Mouse (Mus musculus): Measurements from ENCODE around the gene Tbx1. TPM values are rescaled to one million over a fixed set of nuclear protein-coding genes. Genes with fewer than 3 reads are reported as not detected.

The Tbx1 gene
- polyA plus RNA-seq, 1 experiment from 2014 or later = not detected

DNA sequence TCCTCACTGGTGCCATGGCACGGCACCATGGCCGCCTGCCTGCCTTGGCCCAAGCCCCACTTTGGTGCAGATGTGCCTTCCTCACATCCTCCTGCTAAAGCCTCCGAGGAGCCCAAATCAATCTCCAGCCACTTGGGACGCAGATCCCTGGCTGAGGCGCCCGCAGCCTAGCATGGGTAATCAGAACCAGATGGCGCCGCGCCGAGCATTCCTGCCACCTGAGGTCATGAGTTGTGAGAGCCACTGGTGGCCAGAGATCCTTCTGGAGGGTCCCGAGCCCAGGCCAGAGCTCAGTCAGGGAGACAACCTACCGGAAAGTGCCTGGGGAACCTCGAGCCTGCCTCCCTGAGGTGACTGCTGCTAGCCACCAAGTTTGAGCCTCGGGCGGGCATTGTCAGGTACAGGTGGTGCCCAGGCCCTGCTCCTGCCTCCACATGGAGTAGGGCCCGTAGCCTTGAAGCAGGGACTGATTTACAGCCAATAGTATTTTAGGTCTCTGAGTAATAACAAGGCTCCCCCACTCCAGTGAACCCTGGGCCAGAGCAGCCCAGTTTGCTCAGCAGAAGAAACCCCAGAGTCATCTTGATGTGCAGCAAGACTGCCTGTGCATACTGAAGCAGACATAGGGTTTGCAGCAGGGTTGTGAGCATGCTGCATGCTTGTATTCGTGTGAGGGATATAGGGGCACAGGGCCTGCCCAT lies 35.1 kb downstream of the Tbx1 start:
- Histone ChIP-seq H3K27me3 (ENCODE audit: insufficient read depth, low read length) (no peaks in the 10 kb centered on the region), H3K4me1 (ENCODE audit: insufficient read depth) (no peaks in the 10 kb centered on the region), H3K4me2 (ENCODE audit: low read depth, low read length) (no peak overlapping the region), H3K9me3 (ENCODE audit: low read length) (no peaks in the 10 kb centered on the region), H3K9ac (replicated peaks) (no peak overlapping the region), H3K27ac (ENCODE audit: low read depth) (no peak overlapping the region), H3K4me3 (ENCODE audit: low read depth, low read length) (no peak overlapping the region), H3K36me3 (replicated peaks; ENCODE audit: insufficient read depth, low read length) (no peaks in the 10 kb centered on the region)
- ATAC-seq = no peak
- TF ChIP-seq EP300 (IDR thresholded peaks at IDR 0.05; ENCODE audit: low read depth) (no peak), CTCF (IDR thresholded peaks at IDR 0.05; ENCODE audit: low read depth) (no peak)
- WGBS (ENCODE audit: insufficient replicate concordance) = 73% methylated on average over 17 of the region's 17 CpGs
- no peak for DNase-seq

DNA sequence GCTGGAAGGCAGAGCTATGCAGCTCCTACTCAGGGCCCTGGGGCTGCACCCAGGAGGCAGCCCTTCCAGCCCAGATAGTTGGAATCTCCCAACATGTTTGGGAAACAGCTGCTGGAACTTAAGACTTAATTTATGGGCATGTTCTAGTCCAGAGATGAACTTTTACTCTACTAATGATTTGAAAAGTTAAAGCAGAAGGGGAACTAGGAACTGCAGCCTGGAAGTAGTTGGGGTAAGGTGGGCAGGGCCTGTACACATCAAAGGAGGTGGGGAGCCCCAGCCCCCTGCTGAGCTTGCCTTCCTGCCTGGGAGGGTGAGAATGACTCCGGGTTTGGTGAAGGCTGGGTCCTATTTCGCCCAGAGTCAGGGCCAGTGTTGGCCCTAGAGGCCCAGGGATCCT lies 35.8 kb downstream of the Tbx1 start:
- H3K9me3 ChIP-seq (ENCODE audit: low read length) = no peaks in the 10 kb centered on the region
- no peak overlapping the region for H3K9ac ChIP-seq (replicated peaks)
- no peak overlapping the region for H3K4me2 ChIP-seq (ENCODE audit: low read depth, low read length)
- WGBS (ENCODE audit: insufficient replicate concordance) = 43% methylated on average over 2 of the region's 2 CpGs
- ATAC-seq (no peak), DNase-seq (no peak)
- no peak overlapping the region for H3K4me3 ChIP-seq (ENCODE audit: low read depth, low read length)
- H3K27ac ChIP-seq (ENCODE audit: low read depth) = no peak overlapping the region
- no peaks in the 10 kb centered on the region for H3K36me3 ChIP-seq (replicated peaks; ENCODE audit: insufficient read depth, low read length)
- TF ChIP-seq EP300 (IDR thresholded peaks at IDR 0.05; ENCODE audit: low read depth) = no peak
- TF ChIP-seq CTCF (IDR thresholded peaks at IDR 0.05; ENCODE audit: low read depth) = no peak
- no peaks in the 10 kb centered on the region for H3K27me3 ChIP-seq (ENCODE audit: insufficient read depth, low read length)
- no peaks in the 10 kb centered on the region for H3K4me1 ChIP-seq (ENCODE audit: insufficient read depth)

DNA sequence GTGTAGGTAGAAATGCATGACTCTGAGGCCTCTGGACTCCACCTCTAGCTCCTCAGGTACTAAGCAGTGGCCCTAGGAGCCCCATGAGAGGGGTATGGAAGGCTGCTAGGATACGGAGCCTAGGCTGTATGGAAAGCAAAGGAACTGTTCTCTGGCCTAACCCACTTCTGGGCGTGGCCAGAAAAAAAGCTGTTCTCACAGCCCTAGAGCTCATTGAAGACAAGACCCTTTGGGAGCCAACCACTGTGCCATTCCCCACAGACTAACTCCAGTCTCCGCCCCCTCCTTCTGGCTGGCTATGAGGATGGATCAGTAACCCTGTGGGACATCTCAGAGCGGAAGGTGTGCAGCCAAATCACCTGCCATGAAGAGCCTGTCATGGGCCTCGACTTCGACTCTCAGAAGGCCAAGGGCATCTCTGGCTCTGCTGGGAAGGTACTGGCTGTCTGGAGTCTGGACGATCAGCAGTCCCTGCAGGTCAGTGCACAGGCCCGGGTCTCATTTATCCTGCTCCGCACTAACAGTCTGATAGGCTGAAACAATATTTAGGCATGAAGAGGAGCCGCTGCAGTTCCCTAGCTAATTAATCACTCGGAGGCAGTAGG lies 38.3 kb downstream of the Tbx1 start:
- H3K27ac ChIP-seq (ENCODE audit: low read depth) = no peak overlapping the region
- H3K4me1 ChIP-seq (ENCODE audit: insufficient read depth) = no peaks in the 10 kb centered on the region
- WGBS (ENCODE audit: insufficient replicate concordance) = 76% methylated on average over 11 of the region's 11 CpGs
- no peak for ATAC-seq
- H3K9ac ChIP-seq (replicated peaks) = no peak overlapping the region
- H3K36me3 ChIP-seq (replicated peaks; ENCODE audit: insufficient read depth, low read length) = no peaks in the 10 kb centered on the region
- no peak overlapping the region for H3K4me2 ChIP-seq (ENCODE audit: low read depth, low read length)
- DNase-seq = no peak
- no peak for TF ChIP-seq CTCF (IDR thresholded peaks at IDR 0.05; ENCODE audit: low read depth)
- TF ChIP-seq EP300 (IDR thresholded peaks at IDR 0.05; ENCODE audit: low read depth) = no peak
- H3K9me3 ChIP-seq (ENCODE audit: low read length) = no peaks in the 10 kb centered on the region
- H3K27me3 ChIP-seq (ENCODE audit: insufficient read depth, low read length) = no peaks in the 10 kb centered on the region
- no peak overlapping the region for H3K4me3 ChIP-seq (ENCODE audit: low read depth, low read length)

- whole genome bisulfite sequencing (ENCODE audit: insufficient replicate concordance) = 62% methylated on average over 9 of the region's 9 CpGs
- DNase-seq = no peak
- TF ChIP-seq EP300 (IDR thresholded peaks at IDR 0.05; ENCODE audit: low read depth) = no peak
Observed at GRCm38 (mm10) chr16:18551604-18552003, 38.9 kb downstream of the Tbx1 start.

GRCm38 (mm10) chr16:18547891-18548290 lies 42.6 kb downstream of the Tbx1 start:
- TF ChIP-seq EP300 (IDR thresholded peaks at IDR 0.05; ENCODE audit: low read depth) (no peak), CTCF (IDR thresholded peaks at IDR 0.05; ENCODE audit: low read depth) (no peak)
- no peaks in the 10 kb centered on the region for H3K27me3 ChIP-seq (ENCODE audit: insufficient read depth, low read length)
- WGBS (ENCODE audit: insufficient replicate concordance) = 81% methylated on average over 5 of the region's 5 CpGs
- no peak overlapping the region for H3K9ac ChIP-seq (replicated peaks)
- H3K9me3 ChIP-seq (ENCODE audit: low read length) = no peaks in the 10 kb centered on the region
- DNase-seq = no peak
- no peak overlapping the region for H3K4me2 ChIP-seq (ENCODE audit: low read depth, low read length)
- no peak overlapping the region for H3K27ac ChIP-seq (ENCODE audit: low read depth)
- H3K4me1 ChIP-seq (ENCODE audit: insufficient read depth) = no peaks in the 10 kb centered on the region
- no peak overlapping the region for H3K4me3 ChIP-seq (ENCODE audit: low read depth, low read length)
- no peak for ATAC-seq
- no peaks in the 10 kb centered on the region for H3K36me3 ChIP-seq (replicated peaks; ENCODE audit: insufficient read depth, low read length)

More at GRCm38 (mm10) chr16:18551604-18552003, 38.9 kb downstream of the Tbx1 start:
- Histone ChIP-seq H3K36me3 (replicated peaks; ENCODE audit: insufficient read depth, low read length) (no peaks in the 10 kb centered on the region), H3K4me3 (ENCODE audit: low read depth, low read length) (no peak overlapping the region), H3K9me3 (ENCODE audit: low read length) (no peaks in the 10 kb centered on the region), H3K9ac (replicated peaks) (no peak overlapping the region), H3K4me1 (ENCODE audit: insufficient read depth) (no peaks in the 10 kb centered on the region), H3K4me2 (ENCODE audit: low read depth, low read length) (no peak overlapping the region), H3K27me3 (ENCODE audit: insufficient read depth, low read length) (no peaks in the 10 kb centered on the region), H3K27ac (ENCODE audit: low read depth) (no peak overlapping the region)
- ATAC-seq = no peak

GRCm38 (mm10) chr16:18543151-18543829 lies 47.2 kb downstream of the Tbx1 start:
- Histone ChIP-seq H3K27me3 (ENCODE audit: insufficient read depth, low read length) (no peaks in the 10 kb centered on the region), H3K4me2 (ENCODE audit: low read depth, low read length) (no peak overlapping the region), H3K4me1 (ENCODE audit: insufficient read depth) (no peaks in the 10 kb centered on the region), H3K36me3 (replicated peaks; ENCODE audit: insufficient read depth, low read length) (no peaks in the 10 kb centered on the region), H3K9ac (replicated peaks) (no peak overlapping the region), H3K9me3 (ENCODE audit: low read length) (no peaks in the 10 kb centered on the region), H3K27ac (ENCODE audit: low read depth) (no peak overlapping the region), H3K4me3 (ENCODE audit: low read depth, low read length) (no peak overlapping the region)
- ATAC-seq (no peak), DNase-seq (no peak)
- WGBS (ENCODE audit: insufficient replicate concordance) = 70% methylated on average over 8 of the region's 8 CpGs
- no peak for TF ChIP-seq EP300 (IDR thresholded peaks at IDR 0.05; ENCODE audit: low read depth)
- no peak for TF ChIP-seq CTCF (IDR thresholded peaks at IDR 0.05; ENCODE audit: low read depth)

Data from liver, postnatal 0 days (tissue).